Mouse (Mus musculus): ENCODE measurements around the gene Flt1.
A peak's percentile ranks its signal among the peaks of the same experiment; 100 is the strongest.
"Not testable (repeated sequence)": the region's sequence is repeated elsewhere in the genome, so short reads cannot be mapped to it uniquely, and the experiment has no call there.

Gene Flt1

DNA sequence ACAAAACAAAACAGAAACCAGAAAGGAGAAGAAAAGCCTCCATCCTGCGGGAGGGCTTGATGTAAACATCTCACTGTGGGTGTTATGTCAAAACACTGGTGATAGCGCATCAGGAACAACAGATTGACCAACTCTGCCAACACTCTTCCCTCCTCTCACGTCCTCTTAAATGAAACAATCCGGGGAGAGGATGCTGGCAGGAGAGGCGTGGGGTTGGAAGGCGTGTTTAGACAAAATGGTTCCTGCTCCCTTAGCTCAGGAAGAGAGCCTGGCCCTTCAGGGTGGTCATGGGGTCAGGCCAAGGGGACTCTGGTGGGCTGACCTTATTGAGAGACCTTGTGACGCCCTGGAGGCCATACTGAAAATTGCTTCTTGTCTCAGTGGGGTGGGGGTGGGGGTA is 65.9 kb downstream of the Flt1 start:
- no peak for DNase-seq

- peak; percentile 30 to 50 for DNase-seq
These were observed 67.6 kb downstream of the Flt1 start for GRCm38 (mm10) chr5:147657882-147658855.

DNA sequence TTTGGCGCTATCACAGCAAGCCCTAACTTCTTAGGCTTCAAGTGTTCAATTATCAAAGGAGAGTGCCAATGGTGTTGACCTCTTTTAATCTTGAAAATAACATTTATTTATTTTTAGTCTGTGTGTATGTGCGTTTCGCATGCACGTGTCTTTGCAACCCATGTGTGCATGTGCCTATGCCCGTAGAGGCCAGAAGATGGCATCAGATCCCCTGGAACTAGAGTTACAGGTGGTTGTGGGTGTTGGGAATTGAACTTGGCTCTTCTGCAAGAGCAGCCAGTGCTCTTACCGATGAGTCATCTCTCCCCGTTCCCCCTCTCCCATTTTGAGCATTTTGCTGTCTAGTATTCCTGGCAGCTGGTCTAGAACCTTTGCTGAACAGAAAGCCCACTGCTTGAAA is 70.0 kb downstream of the Flt1 start:
- no peak for DNase-seq

DNA sequence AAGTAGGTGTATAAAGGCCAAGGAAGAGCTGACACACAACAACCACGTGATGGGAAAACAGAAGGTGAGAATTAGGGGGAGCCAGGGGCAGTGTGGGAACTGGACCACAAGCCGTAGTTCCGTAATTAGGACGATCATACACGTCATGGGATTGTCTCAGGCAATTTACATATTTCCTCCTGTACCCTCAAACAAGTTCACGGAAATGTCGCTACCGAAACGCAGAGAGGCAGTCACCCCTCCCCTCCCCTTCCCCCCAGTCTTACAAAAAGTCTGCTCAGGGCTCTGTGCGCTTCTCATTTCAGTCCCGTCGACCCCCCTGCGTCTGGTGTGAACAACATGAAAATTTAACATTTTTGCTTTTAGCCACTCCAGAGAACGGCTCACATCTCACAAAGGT is 74.6 kb downstream of the Flt1 start:
- DNase-seq, result no peak

DNA sequence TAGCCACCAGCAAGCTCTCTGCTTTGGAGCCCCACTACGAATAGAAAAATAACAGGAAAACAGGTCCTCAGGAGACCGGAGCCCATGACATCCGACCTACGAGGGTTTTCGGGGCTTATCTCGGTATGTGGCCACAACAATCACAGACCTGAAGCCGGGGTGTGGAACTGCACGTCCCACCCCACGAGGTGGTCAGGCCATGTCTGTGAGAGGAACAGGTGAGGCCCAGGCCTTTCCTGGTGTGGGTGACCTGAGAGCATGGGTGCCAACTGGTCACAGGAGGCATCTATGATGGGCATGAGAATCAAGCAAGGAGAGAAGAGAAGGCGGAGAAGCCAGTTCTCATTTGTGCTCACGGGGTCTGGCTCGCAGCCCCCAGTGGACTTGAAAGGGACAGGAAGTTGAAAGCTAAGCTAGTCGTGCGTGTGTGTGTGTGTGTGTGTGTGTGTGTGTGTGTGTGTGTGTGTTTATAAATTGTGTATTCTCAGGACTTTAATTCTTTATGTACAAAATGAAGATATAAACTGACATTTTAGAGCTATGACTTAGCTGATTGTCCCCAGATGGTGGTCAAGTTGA is 79.4 kb downstream of the Flt1 start:
- DNase-seq, result peak; percentile 45 to 53

- DNase-seq, result peak; percentile 92 to 94
These were observed 80.7 kb downstream of the Flt1 start for GRCm38 (mm10) chr5:147645001-147645645.

DNA sequence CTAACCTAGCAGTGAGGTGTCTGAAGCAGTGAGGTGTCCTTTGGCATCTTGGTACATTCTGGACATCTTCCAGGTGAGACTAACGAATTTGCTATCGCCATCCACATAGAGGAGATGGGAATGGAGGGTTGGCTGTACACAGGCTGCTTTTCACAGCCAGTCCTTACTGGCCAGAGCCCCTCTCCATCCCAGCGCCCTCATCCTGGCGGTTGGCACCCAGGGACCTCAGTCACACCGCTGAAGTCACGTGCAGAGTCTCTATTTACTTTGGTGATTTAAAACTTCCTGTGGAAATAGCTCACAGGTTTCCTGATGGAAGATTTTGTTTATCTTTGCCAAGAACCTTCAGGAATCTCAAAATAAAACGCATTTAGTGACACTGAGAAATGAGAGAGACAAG is 84.4 kb downstream of the Flt1 start:
- no peak for DNase-seq

GRCm38 (mm10) chr5:147639940-147640339 is 85.9 kb downstream of the Flt1 start:
- no peak for DNase-seq

- no peak for DNase-seq
These were observed 89.1 kb downstream of the Flt1 start for GRCm38 (mm10) chr5:147636676-147637075.

GRCm38 (mm10) chr5:147635883-147636282 is 89.9 kb downstream of the Flt1 start:
- DNase-seq, result no peak

DNA sequence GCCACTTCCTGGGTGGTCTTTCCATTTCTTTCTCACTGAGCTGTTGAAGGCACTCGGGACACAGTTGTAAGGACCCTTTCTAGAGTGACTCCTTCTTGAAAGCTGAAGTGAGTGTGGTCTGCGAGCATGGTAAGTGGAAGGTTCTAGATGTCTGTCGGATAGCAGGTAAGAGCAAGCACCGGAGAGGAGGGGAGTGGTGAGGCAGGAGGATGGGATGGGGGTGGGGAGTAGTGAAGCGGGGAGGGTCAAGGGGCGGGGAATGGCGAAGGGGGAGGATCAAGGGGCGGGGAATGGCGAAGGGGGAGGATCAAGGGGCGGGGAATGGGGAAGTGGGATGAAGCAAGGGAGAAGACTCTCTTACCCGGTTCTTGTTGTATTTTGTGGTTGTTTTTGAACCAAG is 91.8 kb downstream of the Flt1 start:
- peak; percentile 49 to 65 for DNase-seq

DNA sequence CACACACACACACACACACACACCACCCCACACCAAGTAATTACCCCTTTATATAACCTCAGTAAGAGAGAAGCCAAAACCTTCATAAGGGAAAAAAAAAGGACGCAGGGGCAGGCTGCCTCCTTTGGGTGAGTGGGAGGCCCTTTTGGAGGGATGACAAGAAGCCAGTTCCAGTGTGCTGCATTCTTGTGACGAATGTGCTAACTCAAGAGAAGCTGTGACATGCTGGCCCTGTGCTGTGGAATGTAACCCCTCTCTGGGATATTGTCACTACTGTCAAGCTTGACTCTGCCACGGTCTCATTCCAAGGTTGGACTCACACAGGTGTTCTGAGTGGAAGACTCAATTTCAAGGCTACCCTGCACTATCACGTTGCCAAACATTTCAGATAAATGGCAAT is 93.1 kb downstream of the Flt1 start:
- no peak for DNase-seq

DNA sequence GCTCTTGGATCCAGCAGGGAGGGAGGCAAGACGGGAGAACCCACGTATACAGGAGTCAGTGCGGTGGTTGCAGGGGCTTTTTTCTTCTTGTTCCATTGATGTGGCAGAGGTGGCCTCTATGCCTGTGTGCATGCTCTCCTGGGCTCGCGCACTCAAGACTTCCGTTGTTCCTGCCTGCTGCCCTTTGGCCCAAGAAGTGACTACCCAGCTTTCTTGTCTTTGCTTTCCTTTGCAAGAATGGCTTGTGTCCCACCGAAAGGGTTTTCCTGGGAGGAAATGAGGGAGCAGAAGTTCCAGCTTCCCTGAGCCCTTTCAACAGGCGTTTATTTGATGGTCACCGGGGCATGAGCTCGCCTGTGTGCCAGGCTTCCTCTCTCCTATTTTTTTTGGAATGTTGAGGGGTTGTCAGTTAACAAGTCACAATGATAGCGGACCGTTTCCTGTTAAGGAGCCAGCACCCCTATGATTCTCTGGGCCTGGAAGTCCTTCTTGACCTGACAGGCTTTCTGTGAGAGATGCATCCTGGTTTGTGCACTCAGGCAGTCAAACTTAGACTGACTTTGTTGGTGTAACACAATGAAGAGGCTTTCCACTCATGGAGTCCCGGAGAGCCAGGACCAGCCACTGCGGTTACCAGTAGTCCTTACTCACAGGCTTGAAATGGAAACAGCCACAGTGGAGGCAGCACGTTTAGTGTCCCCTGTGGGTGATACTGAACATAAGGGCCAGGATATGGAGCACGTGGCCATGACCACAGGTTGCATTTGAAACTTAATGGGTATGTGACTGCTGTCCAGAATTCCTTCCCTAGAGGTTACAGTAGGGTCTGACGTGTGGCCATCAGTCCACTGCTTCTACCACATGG is 95.2 kb downstream of the Flt1 start:
- peak; percentile 24 to 45 for DNase-seq

DNA sequence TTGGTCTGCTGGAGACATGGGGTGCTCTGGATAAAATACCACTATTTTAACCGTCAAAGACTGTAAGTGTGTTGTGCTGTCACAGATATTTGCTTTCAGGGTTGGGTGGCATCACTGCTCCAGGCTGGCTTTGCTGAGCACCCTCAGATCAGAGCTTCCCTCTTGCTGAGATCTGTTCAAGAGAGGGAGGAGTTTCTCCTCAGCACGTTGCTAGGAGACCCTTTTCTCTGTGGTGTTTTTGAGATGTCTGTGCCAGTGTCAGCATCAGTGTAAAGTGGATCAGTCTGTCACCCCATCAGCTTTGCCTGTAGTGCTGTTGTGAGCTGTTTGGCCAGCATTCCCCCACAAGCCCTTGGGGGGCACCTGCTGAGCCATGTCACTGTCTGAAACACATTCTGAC is 98.9 kb downstream of the Flt1 start:
- no peak for DNase-seq

DNA sequence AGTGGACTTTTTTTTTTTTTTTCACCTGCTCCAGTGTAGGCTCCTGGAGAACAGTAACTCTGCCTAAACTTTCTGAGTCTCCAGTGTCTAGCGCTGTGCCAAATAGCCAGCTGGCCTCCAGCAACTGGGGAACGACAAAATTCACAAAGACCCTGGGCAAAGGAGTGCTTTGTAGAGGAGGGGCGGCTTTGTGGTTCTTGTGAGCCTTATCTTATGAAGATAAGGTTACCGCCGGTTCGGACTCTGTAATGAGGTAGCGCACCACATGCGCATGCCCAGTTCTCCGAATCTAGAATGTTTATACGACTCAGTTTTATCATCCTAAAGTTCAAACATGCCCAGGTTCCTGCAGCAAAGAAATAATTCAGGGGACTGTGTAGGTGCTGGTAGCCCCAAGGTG is 102.1 kb downstream of the Flt1 start:
- DNase-seq, result no peak

GRCm38 (mm10) chr5:147620178-147620577 is 105.6 kb downstream of the Flt1 start:
- DNase-seq, result peak; percentile 16 to 51

GRCm38 (mm10) chr5:147618243-147618642 is 107.6 kb downstream of the Flt1 start:
- DNase-seq, result peak in 1 of 2 experiments; percentile 33

DNA sequence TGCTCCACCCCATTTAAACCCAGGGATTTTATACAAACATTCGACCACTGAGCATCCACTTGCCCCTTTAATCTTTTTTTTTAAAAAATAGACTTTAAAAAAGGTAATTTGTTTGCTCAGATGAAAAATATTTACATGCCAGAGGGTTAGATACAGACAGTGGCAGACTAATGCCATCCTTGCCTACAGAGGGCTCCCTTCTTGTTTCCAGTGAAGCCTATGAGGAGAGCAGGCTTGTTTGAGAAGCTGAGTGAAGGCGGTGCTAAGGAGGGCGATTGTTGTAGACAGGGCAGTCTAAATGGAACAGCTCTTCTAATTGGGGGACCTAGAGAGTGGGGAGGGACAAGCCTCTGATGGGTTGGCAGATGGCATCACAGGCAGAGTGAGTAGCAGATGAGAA is 109.4 kb downstream of the Flt1 start:
- no peak for DNase-seq

DNA sequence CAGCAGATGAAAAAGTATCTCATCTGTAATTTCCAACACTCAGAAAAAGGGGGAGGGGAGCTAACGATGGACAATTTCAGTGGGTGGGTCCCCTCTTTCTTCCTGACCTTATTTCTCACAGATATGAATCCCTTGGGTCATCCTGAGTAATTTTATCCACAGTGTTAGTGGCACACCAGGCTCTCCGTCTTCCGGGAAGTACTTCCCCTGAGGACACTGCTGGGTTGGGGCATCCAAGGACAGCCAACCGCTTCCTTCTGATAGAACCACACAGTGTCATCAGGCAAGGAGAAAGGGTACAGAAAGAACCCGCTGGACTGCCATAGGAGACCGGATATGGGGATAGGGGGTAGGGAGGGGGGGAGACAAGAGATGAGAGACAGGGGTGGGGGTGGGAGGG is 111.2 kb downstream of the Flt1 start:
- DNase-seq, result no peak

- not testable (repeated sequence) for DNase-seq
These were observed 114.5 kb downstream of the Flt1 start for GRCm38 (mm10) chr5:147611348-147611747.

DNA sequence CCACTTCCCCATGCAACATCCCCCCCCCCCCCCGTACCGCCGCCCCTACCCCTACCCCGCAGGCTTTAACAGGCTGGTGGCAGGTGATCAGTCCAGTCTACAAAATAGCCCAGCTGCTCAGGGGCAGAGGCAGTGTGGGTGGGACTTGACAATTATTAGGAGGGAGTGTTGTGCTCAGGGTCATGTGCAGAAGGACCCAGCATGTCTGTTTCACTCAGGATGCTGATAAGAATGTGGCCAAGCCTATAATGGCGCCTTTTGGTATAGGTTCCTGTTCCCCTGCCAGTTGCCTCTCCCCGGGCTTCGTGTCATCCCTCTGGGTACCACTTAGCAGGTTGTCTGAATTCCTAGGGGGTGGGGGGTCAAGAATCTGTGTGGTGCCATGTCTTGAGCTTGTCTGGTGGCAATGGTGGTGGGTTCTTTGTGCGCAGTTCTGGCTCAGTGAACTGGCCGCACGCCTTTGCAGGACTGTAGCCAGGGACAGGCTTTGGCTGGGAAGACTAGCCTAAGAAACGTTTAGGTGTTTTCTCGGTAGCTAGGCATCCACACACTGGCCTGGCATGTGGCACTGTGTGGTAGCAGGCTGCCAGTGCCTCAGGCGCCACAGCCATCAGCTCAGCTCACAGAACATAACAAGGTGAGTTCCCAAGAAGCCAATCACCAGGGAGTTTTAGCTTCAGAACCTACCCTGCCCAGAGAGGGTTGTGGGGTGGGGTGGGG is 118.4 kb downstream of the Flt1 start:
- DNase-seq, result no peak

- DNase-seq, result peak in 1 of 2 experiments; percentile 26
These were observed 119.1 kb downstream of the Flt1 start for GRCm38 (mm10) chr5:147606751-147607150.

Measured in kidney, postnatal 4 days (tissue).